Mouse (Mus musculus): ENCODE measurements around the gene Aoah.

- TF ChIP-seq RCOR1 (conservative IDR thresholded peaks at IDR 0.05; ENCODE audit: low read depth, low read length) (no peak), NELFE (IDR thresholded peaks at IDR 0.05; ENCODE audit: low read depth, low read length) (no peak), POLR2A (IDR thresholded peaks at IDR 0.05; ENCODE audit: low read depth, low read length) (no peak), MYC (IDR thresholded peaks at IDR 0.05; ENCODE audit: low read depth, low read length) (no peak), CTCF (conservative IDR thresholded peaks at IDR 0.05 in 1 of 2, IDR thresholded peaks at IDR 0.05 in 1 of 2; ENCODE audit: low read depth in 2 of 2, low read length in 2 of 2) (peak in 1 of 2 experiments; percentile 63; a peak in 2 of 4 replicates), MAFK (IDR thresholded peaks at IDR 0.05; ENCODE audit: insufficient replicate concordance, low read length) (no peak), SIN3A (IDR thresholded peaks at IDR 0.05; ENCODE audit: low read length) (no peak), KAT2A (IDR thresholded peaks at IDR 0.05; ENCODE audit: insufficient replicate concordance, low read length) (no peak), E2F4 (IDR thresholded peaks at IDR 0.05; ENCODE audit: insufficient replicate concordance, low read depth, low read length) (no peak), ETS1 (conservative IDR thresholded peaks at IDR 0.05; ENCODE audit: low read depth, low read length) (no peak), ELF1 (IDR thresholded peaks at IDR 0.05; ENCODE audit: low read depth, low read length) (no peak)
Measured at GRCm38 (mm10) chr13:21035011-21035410, 241.1 kb downstream of the Aoah start.

All from CH12.LX (cell line).